Mouse (Mus musculus) cortical plate, adult 2 months (tissue): ENCODE data around the gene BC049762.

Source experiments
- CTCF ChIP-seq: fragments of 200-500 bp; IDR thresholded peaks from 2 replicates; pipeline ENCODE4 v1.5.1; 2011; ENCODE audit warnings: mild to moderate bottlenecking, control low read depth, low read length; ENCODE audit not compliant: insufficient read depth; ENCODE audit errors: extremely low read depth
- POLR2A ChIP-seq: fragments of 200-500 bp; IDR thresholded peaks from 2 replicates; pipeline ENCODE4 v1.6.1; 2011; ENCODE audit warnings: mild to moderate bottlenecking, low read length, control low read depth; ENCODE audit not compliant: insufficient read depth; ENCODE audit errors: extremely low read depth

- no peak for TF ChIP-seq POLR2A
- no peak for TF ChIP-seq CTCF
Observed at GRCm38 (mm10) chr11:51298691-51299090, 35.8 kb upstream of the BC049762 start.
